Mouse (Mus musculus): ENCODE results near the gene Runx2.

Runx2 gene

GRCm38 (mm10) chr17:44623271-44623670 is 191.3 kb downstream of the Runx2 start:
- DNase-seq (ENCODE audit: low read depth, low spot score), result peak; percentile 67

GRCm38 (mm10) chr17:44620456-44620855 is 194.1 kb downstream of the Runx2 start:
- no peak for DNase-seq (ENCODE audit: low read depth, low spot score)

GRCm38 (mm10) chr17:44618691-44619090 is 195.9 kb downstream of the Runx2 start:
- DNase-seq (ENCODE audit: low read depth, low spot score), result peak; percentile 70

GRCm38 (mm10) chr17:44618175-44618574 is 196.4 kb downstream of the Runx2 start:
- DNase-seq (ENCODE audit: low read depth, low spot score), result peak; percentile 90

GRCm38 (mm10) chr17:44617741-44618140 is 196.9 kb downstream of the Runx2 start:
- no peak for DNase-seq (ENCODE audit: low read depth, low spot score)

GRCm38 (mm10) chr17:44613716-44614715 is 200.6 kb downstream of the Runx2 start:
- peak; percentile 96 for DNase-seq (ENCODE audit: low read depth, low spot score)

GRCm38 (mm10) chr17:44612641-44613040 is 202.0 kb downstream of the Runx2 start:
- DNase-seq (ENCODE audit: low read depth, low spot score), result no peak

GRCm38 (mm10) chr17:44612002-44612401 is 202.6 kb downstream of the Runx2 start:
- no peak for DNase-seq (ENCODE audit: low read depth, low spot score)

- no peak for DNase-seq (ENCODE audit: low read depth, low spot score)
Measured at GRCm38 (mm10) chr17:44611543-44611942, 203.1 kb downstream of the Runx2 start.

GRCm38 (mm10) chr17:44610828-44611227 is 203.8 kb downstream of the Runx2 start:
- no peak for DNase-seq (ENCODE audit: low read depth, low spot score)

- no peak for DNase-seq (ENCODE audit: low read depth, low spot score)
Measured at GRCm38 (mm10) chr17:44609897-44610641, 204.5 kb downstream of the Runx2 start.

GRCm38 (mm10) chr17:44609356-44609755 is 205.2 kb downstream of the Runx2 start:
- no peak for DNase-seq (ENCODE audit: low read depth, low spot score)

GRCm38 (mm10) chr17:44608907-44609306 is 205.7 kb downstream of the Runx2 start:
- no peak for DNase-seq (ENCODE audit: low read depth, low spot score)

- DNase-seq (ENCODE audit: low read depth, low spot score), result no peak
Measured at GRCm38 (mm10) chr17:44607383-44607782, 207.2 kb downstream of the Runx2 start.

GRCm38 (mm10) chr17:44606245-44606644 is 208.4 kb downstream of the Runx2 start:
- DNase-seq (ENCODE audit: low read depth, low spot score), result no peak

GRCm38 (mm10) chr17:44605749-44606148 is 208.8 kb downstream of the Runx2 start:
- no peak for DNase-seq (ENCODE audit: low read depth, low spot score)

GRCm38 (mm10) chr17:44603170-44603569 is 211.4 kb downstream of the Runx2 start:
- DNase-seq (ENCODE audit: low read depth, low spot score), result no peak

GRCm38 (mm10) chr17:44601317-44602021 is 213.1 kb downstream of the Runx2 start:
- no peak for DNase-seq (ENCODE audit: low read depth, low spot score)

- DNase-seq (ENCODE audit: low read depth, low spot score), result no peak
Measured at GRCm38 (mm10) chr17:44599856-44600255, 214.7 kb downstream of the Runx2 start.

- DNase-seq (ENCODE audit: low read depth, low spot score), result no peak
Measured at GRCm38 (mm10) chr17:44599132-44599531, 215.5 kb downstream of the Runx2 start.

- DNase-seq (ENCODE audit: low read depth, low spot score), result peak; percentile 49
Measured at GRCm38 (mm10) chr17:44597918-44598504, 216.6 kb downstream of the Runx2 start.
